Mouse (Mus musculus): ENCODE data around the gene Tns1.

The Tns1 gene

DNA sequence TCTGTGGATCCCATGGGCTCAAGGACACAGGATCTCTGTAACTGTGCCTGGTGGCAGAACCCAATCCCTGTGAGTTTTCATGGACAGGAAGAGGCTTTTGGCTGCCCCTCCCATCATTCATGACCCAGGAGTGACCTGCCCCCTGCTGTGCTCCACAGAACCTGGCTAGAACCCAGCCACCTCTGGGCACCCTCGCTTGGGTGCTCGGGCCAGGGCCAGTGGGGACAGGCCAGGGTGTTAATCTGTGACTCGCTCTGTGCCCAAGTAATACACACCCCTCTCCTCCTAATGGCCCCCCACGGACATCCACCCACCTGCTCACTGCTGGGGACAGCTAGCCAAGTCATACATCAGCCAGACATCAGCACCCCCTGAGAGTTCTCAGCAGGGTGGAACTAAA lies 65.9 kb downstream of the Tns1 start:
- ChIA-PET CTCF (interaction anchor here in 2 of 4 experiments (0.6 to 1.8 kb wide), 4 partner anchors 11 to 180 kb away, joined by 3 to 5 read pairs (median 4); no protein-coding TSS in a partner anchor), POLR2A (no interaction called here)

- ChIA-PET CTCF (interaction anchor here in 1 of 4 experiments (1.5 kb wide), 1 partner anchor 12 kb away, joined by 3 read pairs; no protein-coding TSS in a partner anchor), POLR2A (no interaction called here)
Observed at GRCm38 (mm10) chr1:74057501-74057900, 66.7 kb downstream of the Tns1 start.

DNA sequence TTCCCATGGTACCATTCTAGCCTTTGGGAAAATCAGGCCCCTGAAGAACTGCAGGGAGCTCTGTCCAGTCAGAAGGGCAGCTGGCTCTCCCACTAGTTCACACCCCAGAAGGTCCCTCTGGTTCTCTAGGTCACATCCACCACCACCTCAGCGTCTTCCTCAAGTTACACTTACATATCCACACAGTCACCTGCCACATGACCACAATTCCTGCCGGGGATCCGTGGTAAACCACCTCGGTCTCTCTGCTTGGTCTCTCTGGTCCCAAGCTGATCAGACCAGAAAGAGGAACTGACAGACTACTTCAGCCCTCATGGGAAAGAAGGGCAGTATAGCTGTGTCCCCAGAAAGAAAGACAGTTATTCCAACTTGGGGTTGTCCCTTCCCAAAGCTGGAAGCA lies 68.7 kb downstream of the Tns1 start:
- CTCF ChIA-PET = no interaction called here
- POLR2A ChIA-PET = interaction anchor here in 2 of 4 experiments (0.6 to 1.3 kb wide), 2 partner anchors 13 to 29 kb away, joined by 3 read pairs; no protein-coding TSS in a partner anchor

DNA sequence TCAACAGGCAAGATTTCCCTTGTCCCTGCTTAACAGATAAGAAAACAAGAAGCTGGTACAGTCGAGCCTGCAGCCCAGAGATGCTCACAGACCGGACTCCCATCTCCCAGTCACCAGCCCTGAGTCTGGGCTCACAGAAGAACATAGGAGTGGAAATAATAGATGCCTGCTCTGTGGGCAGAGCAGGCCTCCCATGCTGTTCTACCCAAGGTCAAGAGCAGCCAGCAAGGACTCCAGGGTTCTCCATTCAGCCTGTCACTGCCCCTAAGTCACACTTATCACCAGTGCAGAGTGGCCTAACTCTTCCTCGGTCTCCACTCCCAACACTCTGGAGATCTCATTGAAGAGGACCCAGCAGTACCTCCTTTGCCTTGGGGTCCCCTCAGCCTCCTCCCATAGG lies 69.8 kb downstream of the Tns1 start:
- POLR2A ChIA-PET = interaction anchor here in 2 of 4 experiments (0.5 to 0.9 kb wide), 2 partner anchors 23 to 342 kb away, joined by 3 to 6 read pairs; no protein-coding TSS in a partner anchor
- CTCF ChIA-PET = interaction anchor here in 1 of 4 experiments (0.6 to 2.2 kb wide), 3 partner anchors 28 to 1179 kb away, joined by 4 to 10 read pairs (median 6); partner anchors contain the start of gene Rufy4

GRCm38 (mm10) chr1:74054007-74054406 lies 70.2 kb downstream of the Tns1 start:
- ChIA-PET POLR2A (interaction anchor here (0.5 to 0.9 kb wide), 6 partner anchors 8 to 1324 kb away, joined by 3 to 6 read pairs (median 4); no protein-coding TSS in a partner anchor), CTCF (interaction anchor here in 1 of 4 experiments (0.5 to 2.2 kb wide), 3 partner anchors 16 to 71 kb away, joined by 3 to 10 read pairs (median 6); partner anchors contain the start of gene Rufy4)

DNA sequence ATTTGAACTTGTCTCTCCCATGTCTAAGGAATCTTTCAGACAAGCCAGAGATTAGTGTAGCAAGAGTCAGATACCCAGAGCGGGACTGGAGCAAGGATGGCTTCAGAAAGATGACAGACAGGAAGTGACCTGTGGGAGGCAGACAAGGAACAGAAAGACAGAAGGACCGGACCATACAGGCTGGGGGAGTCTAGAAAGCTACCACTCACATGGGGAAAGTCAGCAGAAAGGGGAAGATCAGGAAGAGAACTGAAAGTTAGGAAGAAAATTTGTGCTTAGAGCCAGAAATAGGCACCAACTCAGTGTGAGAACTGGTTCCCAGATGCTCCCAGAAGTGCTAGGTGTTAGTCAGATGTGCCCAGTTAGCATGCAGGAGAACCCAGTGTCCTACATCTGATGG lies 71.2 kb downstream of the Tns1 start:
- POLR2A ChIA-PET = no interaction called here
- CTCF ChIA-PET = interaction anchor here in 1 of 4 experiments (2.0 to 2.2 kb wide), 2 partner anchors 30 to 72 kb away, joined by 6 to 10 read pairs; partner anchors contain the start of gene Rufy4

DNA sequence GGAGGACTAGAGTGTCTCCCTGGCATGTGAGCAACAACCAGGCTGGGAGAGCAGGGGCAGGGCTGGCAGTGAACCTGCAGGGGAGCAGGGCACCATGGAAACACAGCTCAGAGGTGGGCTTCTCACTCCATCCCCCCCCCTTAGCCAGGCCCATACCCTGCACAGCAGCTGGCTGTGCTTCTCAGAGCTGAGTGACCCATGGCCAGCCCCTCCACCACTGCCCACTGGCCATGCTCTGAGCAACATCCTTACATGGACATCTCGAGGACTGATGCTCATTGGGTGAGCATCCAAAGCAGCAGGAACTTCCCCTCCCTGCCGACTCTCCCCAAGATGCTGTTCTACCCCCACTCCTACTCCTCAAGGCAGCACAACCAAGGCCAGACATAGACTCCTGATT lies 72.9 kb downstream of the Tns1 start:
- POLR2A ChIA-PET = no interaction called here
- CTCF ChIA-PET = no interaction called here

GRCm38 (mm10) chr1:74049430-74049829 lies 74.8 kb downstream of the Tns1 start:
- ChIA-PET POLR2A (no interaction called here), CTCF (no interaction called here)

- ChIA-PET POLR2A (interaction anchor here in 1 of 4 experiments (0.6 to 1.0 kb wide), 3 partner anchors 19 to 1178 kb away, joined by 3 to 6 read pairs (median 4); no protein-coding TSS in a partner anchor), CTCF (interaction anchor here in 1 of 4 experiments (0.6 kb wide), 1 partner anchor 1459 kb away, joined by 3 read pairs; the partner anchor contains the start of gene Obsl1)
Observed at GRCm38 (mm10) chr1:74047722-74048121, 76.5 kb downstream of the Tns1 start.

GRCm38 (mm10) chr1:74047311-74047710 lies 76.9 kb downstream of the Tns1 start:
- POLR2A ChIA-PET = interaction anchor here in 1 of 4 experiments (1.0 kb wide), 1 partner anchor 1177 kb away, joined by 6 read pairs; no protein-coding TSS in a partner anchor

DNA sequence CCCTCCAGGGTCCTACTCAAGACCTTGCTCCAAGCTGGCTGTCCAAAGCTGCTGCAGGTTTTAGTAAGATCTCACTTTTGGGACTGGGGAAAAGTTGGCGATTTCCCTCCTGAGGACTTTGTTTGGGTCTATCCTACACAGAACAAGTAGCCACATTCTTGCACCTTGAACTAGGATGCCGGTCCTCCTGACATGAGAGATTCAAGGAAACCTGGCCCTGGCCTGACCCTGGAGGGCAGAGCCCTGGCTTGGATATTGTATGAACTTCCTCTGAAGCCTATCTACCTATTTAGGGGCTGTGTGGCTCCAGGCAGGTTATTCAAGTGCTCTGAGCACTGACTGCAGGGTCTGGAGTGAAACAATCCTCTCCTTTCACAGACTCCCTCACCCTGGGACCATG lies 79.2 kb downstream of the Tns1 start:
- ChIA-PET POLR2A (no interaction called here), CTCF (no interaction called here)

More at GRCm38 (mm10) chr1:74047311-74047710, 76.9 kb downstream of the Tns1 start:
- CTCF ChIA-PET = no interaction called here

- CTCF ChIA-PET = interaction anchor here in 1 of 4 experiments (0.6 kb wide), 1 partner anchor 54 kb away, joined by 3 read pairs; no protein-coding TSS in a partner anchor
Observed at GRCm38 (mm10) chr1:74044421-74044820, 79.8 kb downstream of the Tns1 start.

GRCm38 (mm10) chr1:74043584-74044105 lies 80.6 kb downstream of the Tns1 start:
- POLR2A ChIA-PET = no interaction called here
- CTCF ChIA-PET = no interaction called here

More at GRCm38 (mm10) chr1:74044421-74044820, 79.8 kb downstream of the Tns1 start:
- POLR2A ChIA-PET = no interaction called here

GRCm38 (mm10) chr1:74042711-74043467 lies 81.4 kb downstream of the Tns1 start:
- ChIA-PET POLR2A (interaction anchor here in 1 of 4 experiments (0.5 to 1.7 kb wide), 3 partner anchors 13 to 107 kb away, joined by 3 to 5 read pairs (median 5); no protein-coding TSS in a partner anchor), CTCF (interaction anchor here in 1 of 4 experiments (1.2 kb wide), 1 partner anchor 141 kb away, joined by 3 read pairs; no protein-coding TSS in a partner anchor)

DNA sequence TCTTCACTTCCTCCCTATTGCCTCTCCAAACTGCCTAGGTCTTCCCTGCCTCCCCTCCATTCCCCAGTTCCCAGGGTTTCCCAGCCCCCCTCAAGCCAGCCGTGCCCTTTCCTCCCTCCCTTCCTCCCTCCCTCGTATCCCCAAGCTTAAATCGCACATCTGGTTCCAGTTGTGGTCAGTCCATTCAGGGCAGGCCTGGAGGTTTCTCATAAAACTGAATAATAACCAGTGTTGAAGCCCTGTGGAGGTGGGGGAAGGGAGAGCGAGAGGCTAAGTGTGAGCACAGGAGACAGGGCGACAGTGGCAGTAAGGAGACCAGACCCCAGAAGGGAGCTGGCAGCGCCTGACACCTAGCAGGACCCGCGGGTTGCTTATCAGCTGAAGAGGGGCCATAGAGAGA lies 82.6 kb downstream of the Tns1 start:
- CTCF ChIA-PET = interaction anchor here in 1 of 4 experiments (1.2 kb wide), 1 partner anchor 140 kb away, joined by 3 read pairs; no protein-coding TSS in a partner anchor
- POLR2A ChIA-PET = interaction anchor here in 2 of 4 experiments (0.6 to 1.8 kb wide), 3 partner anchors 11 to 130 kb away, joined by 3 to 5 read pairs (median 4); no protein-coding TSS in a partner anchor

GRCm38 (mm10) chr1:74041178-74041577 lies 83.1 kb downstream of the Tns1 start:
- CTCF ChIA-PET = no interaction called here

GRCm38 (mm10) chr1:74036560-74037390 lies 87.5 kb downstream of the Tns1 start:
- ChIA-PET CTCF (interaction anchor here in 1 of 4 experiments (1.6 kb wide), 1 partner anchor 46 kb away, joined by 5 read pairs; no protein-coding TSS in a partner anchor), POLR2A (interaction anchor here in 2 of 4 experiments (0.9 to 2.9 kb wide), 5 partner anchors 9 to 68 kb away, joined by 3 to 17 read pairs (median 4); no protein-coding TSS in a partner anchor)

More at GRCm38 (mm10) chr1:74041178-74041577, 83.1 kb downstream of the Tns1 start:
- POLR2A ChIA-PET = interaction anchor here in 2 of 4 experiments (1.7 to 1.8 kb wide), 2 partner anchors 10 to 77 kb away, joined by 4 to 5 read pairs; no protein-coding TSS in a partner anchor

DNA sequence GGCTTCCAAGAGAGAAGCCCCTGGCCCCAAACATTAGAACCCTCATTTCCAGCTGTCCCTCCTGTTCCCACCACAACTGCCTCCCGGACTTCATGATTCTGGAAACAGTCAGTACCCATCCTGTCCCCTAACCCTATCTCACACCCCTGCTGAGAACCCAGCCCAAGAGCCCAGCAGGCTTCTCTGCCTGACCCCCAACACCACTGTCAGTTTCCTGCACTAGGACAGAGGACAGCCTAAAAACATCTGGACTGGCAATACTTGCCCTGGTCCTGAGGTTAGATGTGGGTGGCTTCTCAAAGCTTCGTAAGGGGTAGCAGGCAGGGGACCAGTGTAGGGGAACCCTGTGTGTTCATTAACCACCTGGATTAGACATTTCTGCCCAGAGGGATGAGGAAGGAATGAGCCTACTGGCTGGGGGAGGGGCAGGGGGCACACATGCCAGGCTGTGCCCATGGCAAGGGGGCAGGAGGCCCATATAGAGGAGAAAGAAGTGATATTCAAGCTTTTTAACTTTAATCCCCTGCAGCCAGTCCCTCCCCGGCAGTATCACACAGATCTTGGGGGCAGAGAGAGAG lies 88.2 kb downstream of the Tns1 start:
- CTCF ChIA-PET = interaction anchor here in 2 of 4 experiments (0.6 to 1.6 kb wide), 2 partner anchors 47 to 1974 kb away, joined by 5 to 6 read pairs; no protein-coding TSS in a partner anchor
- POLR2A ChIA-PET = interaction anchor here in 2 of 4 experiments (1.2 to 2.9 kb wide), 4 partner anchors 8 to 68 kb away, joined by 3 to 17 read pairs (median 6); no protein-coding TSS in a partner anchor
